Mouse (Mus musculus): Measurements from ENCODE around the gene Rfc2. TPM values are rescaled to one million over a fixed set of nuclear protein-coding genes. Genes with fewer than 3 reads are reported as not detected.

Rfc2 gene
- polyA plus RNA-seq, 1 experiment from 2014 or later: 180 TPM

- H3K27me3 ChIP-seq (ENCODE audit: control insufficient read depth, insufficient read depth, low read length): no peaks in the 10 kb centered on the region
- H3K27ac ChIP-seq (ENCODE audit: low read depth, low read length): no peak overlapping the region
- peaks cover 4% of the 10 kb centered on the region; the same call in 1 of the 2 replicates for H3K36me3 ChIP-seq (ENCODE audit: control insufficient read depth, insufficient read depth, low read length)
- H3K9me3 ChIP-seq (ENCODE audit: control insufficient read depth, low read length): no peaks in the 10 kb centered on the region
- no peak overlapping the region for H3K9ac ChIP-seq (replicated peaks; ENCODE audit: low read depth, low read length)
- ATAC-seq (ENCODE audit: low read depth): no peak
- H3K4me1 ChIP-seq (ENCODE audit: control insufficient read depth, insufficient read depth, low read length): no peaks in the 10 kb centered on the region
- 53% methylated on average over 8 of the region's 8 CpGs for WGBS
- H3K4me2 ChIP-seq (ENCODE audit: low read depth, low read length): no peak overlapping the region
- H3K4me3 ChIP-seq (ENCODE audit: low read depth, low read length): no peak overlapping the region
These were observed 30.8 kb downstream of the Rfc2 start for GRCm38 (mm10) chr5:134611810-134612521.

- no peak overlapping the region for H3K27ac ChIP-seq (ENCODE audit: low read depth, low read length)
- no peak overlapping the region for H3K4me2 ChIP-seq (ENCODE audit: low read depth, low read length)
- peaks cover 15% of the 10 kb centered on the region; the same call in 1 of the 2 replicates for H3K36me3 ChIP-seq (ENCODE audit: control insufficient read depth, insufficient read depth, low read length)
- H3K27me3 ChIP-seq (ENCODE audit: control insufficient read depth, insufficient read depth, low read length): no peaks in the 10 kb centered on the region
- ATAC-seq (ENCODE audit: low read depth): no peak
- no peak overlapping the region for H3K9ac ChIP-seq (replicated peaks; ENCODE audit: low read depth, low read length)
- H3K4me1 ChIP-seq (ENCODE audit: control insufficient read depth, insufficient read depth, low read length): no peaks in the 10 kb centered on the region
- no peak overlapping the region for H3K4me3 ChIP-seq (ENCODE audit: low read depth, low read length)
- H3K9me3 ChIP-seq (ENCODE audit: control insufficient read depth, low read length): no peaks in the 10 kb centered on the region
- 89% methylated on average over 9 of the region's 9 CpGs for WGBS
These were observed 32.6 kb downstream of the Rfc2 start for GRCm38 (mm10) chr5:134613727-134614126.

- no peaks in the 10 kb centered on the region for H3K4me1 ChIP-seq (ENCODE audit: control insufficient read depth, insufficient read depth, low read length)
- H3K27me3 ChIP-seq (ENCODE audit: control insufficient read depth, insufficient read depth, low read length): no peaks in the 10 kb centered on the region
- no peak for ATAC-seq (ENCODE audit: low read depth)
- H3K4me3 ChIP-seq (ENCODE audit: low read depth, low read length): no peak overlapping the region
- no peaks in the 10 kb centered on the region for H3K9me3 ChIP-seq (ENCODE audit: control insufficient read depth, low read length)
- WGBS: 92% methylated on average over 8 of the region's 8 CpGs
- H3K4me2 ChIP-seq (ENCODE audit: low read depth, low read length): no peak overlapping the region
- no peak overlapping the region for H3K9ac ChIP-seq (replicated peaks; ENCODE audit: low read depth, low read length)
- no peak overlapping the region for H3K27ac ChIP-seq (ENCODE audit: low read depth, low read length)
- H3K36me3 ChIP-seq (ENCODE audit: control insufficient read depth, insufficient read depth, low read length): peaks cover 20% of the 10 kb centered on the region
These were observed 33.1 kb downstream of the Rfc2 start for GRCm38 (mm10) chr5:134614296-134614695.

- Histone ChIP-seq H3K36me3 (ENCODE audit: control insufficient read depth, insufficient read depth, low read length) (peaks cover 25% of the 10 kb centered on the region), H3K4me3 (ENCODE audit: low read depth, low read length) (no peak within 1 kb of the TSS), H3K27ac (ENCODE audit: low read depth, low read length) (no peak within 1 kb of the TSS), H3K9ac (replicated peaks; ENCODE audit: low read depth, low read length) (no peak within 1 kb of the TSS), H3K4me2 (ENCODE audit: low read depth, low read length) (no peak within 1 kb of the TSS), H3K4me1 (ENCODE audit: control insufficient read depth, insufficient read depth, low read length) (no peaks in the 10 kb centered on the region), H3K27me3 (ENCODE audit: control insufficient read depth, insufficient read depth, low read length) (no peaks in the 10 kb centered on the region), H3K9me3 (ENCODE audit: control insufficient read depth, low read length) (no peaks in the 10 kb centered on the region)
- WGBS: 89% methylated on average over 7 of the region's 7 CpGs
- no peak for ATAC-seq (ENCODE audit: low read depth)
These were observed 33.6 kb downstream of the Rfc2 start, which contains the start of gene Lat2 for GRCm38 (mm10) chr5:134614802-134615201. Gene Lat2 (minus strand): TSS chr5:134615025.

- Histone ChIP-seq H3K9ac (replicated peaks; ENCODE audit: low read depth, low read length) (no peak overlapping the region), H3K27me3 (ENCODE audit: control insufficient read depth, insufficient read depth, low read length) (no peaks in the 10 kb centered on the region), H3K36me3 (ENCODE audit: control insufficient read depth, insufficient read depth, low read length) (peaks cover 30% of the 10 kb centered on the region), H3K27ac (ENCODE audit: low read depth, low read length) (no peak overlapping the region), H3K4me1 (ENCODE audit: control insufficient read depth, insufficient read depth, low read length) (no peaks in the 10 kb centered on the region), H3K4me3 (ENCODE audit: low read depth, low read length) (no peak overlapping the region), H3K4me2 (ENCODE audit: low read depth, low read length) (no peak overlapping the region), H3K9me3 (ENCODE audit: control insufficient read depth, low read length) (no peaks in the 10 kb centered on the region)
- WGBS: 88% methylated on average over 8 of the region's 8 CpGs
- ATAC-seq (ENCODE audit: low read depth): no peak
These were observed 34.2 kb downstream of the Rfc2 start for GRCm38 (mm10) chr5:134615380-134615779.

GRCm38 (mm10) chr5:134615780-134616179, 34.6 kb downstream of the Rfc2 start:
- Histone ChIP-seq H3K27me3 (ENCODE audit: control insufficient read depth, insufficient read depth, low read length) (no peaks in the 10 kb centered on the region), H3K9ac (replicated peaks; ENCODE audit: low read depth, low read length) (no peak overlapping the region), H3K27ac (ENCODE audit: low read depth, low read length) (no peak overlapping the region), H3K4me2 (ENCODE audit: low read depth, low read length) (no peak overlapping the region), H3K36me3 (ENCODE audit: control insufficient read depth, insufficient read depth, low read length) (peaks cover 34% of the 10 kb centered on the region), H3K4me1 (ENCODE audit: control insufficient read depth, insufficient read depth, low read length) (no peaks in the 10 kb centered on the region), H3K9me3 (ENCODE audit: control insufficient read depth, low read length) (no peaks in the 10 kb centered on the region), H3K4me3 (ENCODE audit: low read depth, low read length) (no peak overlapping the region)
- whole genome bisulfite sequencing: 68% methylated on average over 4 of the region's 4 CpGs
- ATAC-seq (ENCODE audit: low read depth): no peak

- WGBS: 56% methylated on average over 3 of the region's 3 CpGs
- H3K36me3 ChIP-seq (ENCODE audit: control insufficient read depth, insufficient read depth, low read length): peaks cover 47% of the 10 kb centered on the region
- no peak overlapping the region for H3K27ac ChIP-seq (ENCODE audit: low read depth, low read length)
These were observed 35.9 kb downstream of the Rfc2 start for GRCm38 (mm10) chr5:134617071-134617470.

GRCm38 (mm10) chr5:134620457-134620856, 39.3 kb downstream of the Rfc2 start:
- over 99% methylated on average over 9 of the region's 9 CpGs for WGBS
- Histone ChIP-seq H3K36me3 (ENCODE audit: control insufficient read depth, insufficient read depth, low read length) (peaks cover 77% of the 10 kb centered on the region), H3K9me3 (ENCODE audit: control insufficient read depth, low read length) (no peaks in the 10 kb centered on the region), H3K4me1 (ENCODE audit: control insufficient read depth, insufficient read depth, low read length) (no peaks in the 10 kb centered on the region), H3K4me3 (ENCODE audit: low read depth, low read length) (no peak overlapping the region), H3K9ac (replicated peaks; ENCODE audit: low read depth, low read length) (no peak overlapping the region), H3K4me2 (ENCODE audit: low read depth, low read length) (no peak overlapping the region), H3K27me3 (ENCODE audit: control insufficient read depth, insufficient read depth, low read length) (no peaks in the 10 kb centered on the region), H3K27ac (ENCODE audit: low read depth, low read length) (no peak overlapping the region)
- ATAC-seq (ENCODE audit: low read depth): no peak

More at GRCm38 (mm10) chr5:134617071-134617470, 35.9 kb downstream of the Rfc2 start:
- H3K27me3 ChIP-seq (ENCODE audit: control insufficient read depth, insufficient read depth, low read length): no peaks in the 10 kb centered on the region
- H3K4me3 ChIP-seq (ENCODE audit: low read depth, low read length): no peak overlapping the region
- H3K9me3 ChIP-seq (ENCODE audit: control insufficient read depth, low read length): no peaks in the 10 kb centered on the region
- H3K9ac ChIP-seq (replicated peaks; ENCODE audit: low read depth, low read length): no peak overlapping the region
- H3K4me1 ChIP-seq (ENCODE audit: control insufficient read depth, insufficient read depth, low read length): no peaks in the 10 kb centered on the region
- no peak; the same call in 1 of the 2 replicates for ATAC-seq (ENCODE audit: low read depth)
- no peak overlapping the region for H3K4me2 ChIP-seq (ENCODE audit: low read depth, low read length)

- no peak for ATAC-seq (ENCODE audit: low read depth)
- H3K27ac ChIP-seq (ENCODE audit: low read depth, low read length): no peak overlapping the region; the same call in 1 of the 2 replicates
- H3K36me3 ChIP-seq (ENCODE audit: control insufficient read depth, insufficient read depth, low read length): peaks cover 84% of the 10 kb centered on the region
- no peak overlapping the region for H3K4me3 ChIP-seq (ENCODE audit: low read depth, low read length)
- H3K9ac ChIP-seq (replicated peaks; ENCODE audit: low read depth, low read length): no peak overlapping the region
- 92% methylated on average over 16 of the region's 16 CpGs for WGBS
- H3K4me1 ChIP-seq (ENCODE audit: control insufficient read depth, insufficient read depth, low read length): no peaks in the 10 kb centered on the region
- no peaks in the 10 kb centered on the region for H3K27me3 ChIP-seq (ENCODE audit: control insufficient read depth, insufficient read depth, low read length)
- H3K9me3 ChIP-seq (ENCODE audit: control insufficient read depth, low read length): no peaks in the 10 kb centered on the region
- H3K4me2 ChIP-seq (ENCODE audit: low read depth, low read length): no peak overlapping the region
These were observed 40.0 kb downstream of the Rfc2 start for GRCm38 (mm10) chr5:134621099-134621640.

Data from neural tube, embryonic 14.5 days (tissue).